Mouse (Mus musculus) CH12.LX (cell line): ENCODE measurements at regions not wholly inside any gene's neighbourhood (a gene's known extent, or its start where the extent isn't known, plus 50 kb on each side); places are given as distances from the start of the nearest gene placed in this dataset.

ENCODE experiments used
- DNase-seq: peaks from one replicate; pipeline ENCODE4 v3.0.0-alpha.2; 2013; ENCODE audit errors: extremely low read depth
- H3K27ac ChIP-seq: 2 replicates; pipeline ENCODE4 v1.5.1; 2012; ENCODE audit warnings: low read depth, mild to moderate bottlenecking, control low read depth, moderate library complexity; ENCODE audit not compliant: insufficient read depth
- H3K27me3 ChIP-seq: replicated peaks from 2 replicates; pipeline ENCODE3; 2012; ENCODE audit warnings: inconsistent platforms
- H3K36me3 ChIP-seq, 2 experiments: replicated peaks in 1 of 2; 2 replicates each; pipeline versions ENCODE3 to v1.6.1; 2012; ENCODE audit warnings: inconsistent platforms in 1 of 2, low read length in 1 of 2, mild to moderate bottlenecking in 1 of 2, mixed read lengths in 1 of 2, moderate library complexity in 1 of 2; ENCODE audit not compliant: control insufficient read depth in 1 of 2, insufficient read depth in 1 of 2
- H3K4me1 ChIP-seq, 2 experiments: 2 replicates each; pipeline ENCODE4 v1.6.1; 2012; ENCODE audit warnings: inconsistent platforms in 1 of 2, moderate library complexity in 1 of 2; ENCODE audit not compliant: insufficient read depth in 2 of 2, control insufficient read depth in 1 of 2
- H3K4me2 ChIP-seq: 2 replicates; pipeline ENCODE4 v1.6.1; 2012; ENCODE audit warnings: low read depth, mild to moderate bottlenecking, control low read depth; ENCODE audit not compliant: poor library complexity, insufficient read depth, severe bottlenecking
- H3K4me3 ChIP-seq, 3 experiments: fragments of 150-350 bp in 1 of 3; sonication (generic) in 1 of 3; replicated peaks in 1 of 3; 2 replicates each; pipeline versions ENCODE3 to v1.5.1; 2011 to 2012; ENCODE audit warnings: low read depth in 2 of 3, low read length in 2 of 3, mild to moderate bottlenecking in 2 of 3, moderate library complexity in 2 of 3, control low read depth in 1 of 3, improper control_type of control experiment in 1 of 3, inconsistent platforms in 1 of 3, mixed read lengths in 1 of 3; ENCODE audit not compliant: poor library complexity in 1 of 3
- H3K79me2 ChIP-seq: replicated peaks from 2 replicates; pipeline ENCODE4 v1.6.1; 2012; ENCODE audit warnings: mild to moderate bottlenecking, moderate library complexity; ENCODE audit not compliant: control insufficient read depth, poor library complexity, insufficient read depth, severe bottlenecking; ENCODE audit errors: extremely low read depth
- H3K9ac ChIP-seq: 2 replicates; pipeline ENCODE4 v1.6.1; 2012; ENCODE audit warnings: low read depth, mild to moderate bottlenecking, control low read depth, moderate library complexity; ENCODE audit not compliant: insufficient read depth
- H3K9me3 ChIP-seq: replicated peaks from 2 replicates; pipeline ENCODE3; 2012; ENCODE audit warnings: low read length, inconsistent platforms, mixed read lengths
- BHLHE40 ChIP-seq: IDR thresholded peaks from 2 replicates; pipeline ENCODE4 v1.6.1; 2011; ENCODE audit warnings: mild to moderate bottlenecking, low read depth, low read length, improper control_type of control experiment
- CHD1 ChIP-seq: IDR thresholded peaks from 2 replicates; pipeline ENCODE4 v1.6.1; 2012; ENCODE audit warnings: low read depth, low read length, improper control_type of control experiment, inconsistent platforms
- CHD2 ChIP-seq: IDR thresholded peaks from 2 replicates; pipeline ENCODE4 v1.6.1; 2011; ENCODE audit warnings: low read length, improper control_type of control experiment
- EP300 ChIP-seq: IDR thresholded peaks from 2 replicates; pipeline ENCODE4 v1.6.1; 2011; ENCODE audit warnings: low read length, improper control_type of control experiment
- ETS1 ChIP-seq: conservative IDR thresholded peaks from 2 replicates; pipeline ENCODE4 v1.6.1; 2012; ENCODE audit warnings: low read depth, mild to moderate bottlenecking, inconsistent platforms, low read length, improper control_type of control experiment, moderate library complexity
- GABPA ChIP-seq: IDR thresholded peaks from 2 replicates; pipeline ENCODE4 v1.6.1; 2012; ENCODE audit warnings: low read depth, low read length, improper control_type of control experiment, inconsistent platforms; ENCODE audit not compliant: insufficient replicate concordance
- JUND ChIP-seq: conservative IDR thresholded peaks from 2 replicates; pipeline ENCODE4 v1.6.1; 2011; ENCODE audit warnings: low read depth, low read length, improper control_type of control experiment
- MAZ ChIP-seq: IDR thresholded peaks from 2 replicates; pipeline ENCODE4 v1.6.1; 2012; ENCODE audit warnings: low read depth, mild to moderate bottlenecking, inconsistent platforms, low read length, improper control_type of control experiment, moderate library complexity
- MYC ChIP-seq: IDR thresholded peaks from 2 replicates; pipeline ENCODE4 v1.6.1; 2011; ENCODE audit warnings: low read depth, mild to moderate bottlenecking, improper control_type of control experiment, low read length
- PAX5 ChIP-seq: IDR thresholded peaks from 2 replicates; pipeline ENCODE4 v1.6.1; 2012; ENCODE audit warnings: low read length, inconsistent platforms, mixed read lengths
- POLR2A ChIP-seq: IDR thresholded peaks from 2 replicates; pipeline ENCODE4 v1.6.1; 2011; ENCODE audit warnings: low read depth, mild to moderate bottlenecking, improper control_type of control experiment, low read length
- POLR2AphosphoS2 ChIP-seq: IDR thresholded peaks from 2 replicates; pipeline ENCODE4 v1.6.1; 2011; ENCODE audit warnings: low read depth, low read length, improper control_type of control experiment
- SIN3A ChIP-seq: IDR thresholded peaks from 2 replicates; pipeline ENCODE4 v1.6.1; 2012; ENCODE audit warnings: low read length, improper control_type of control experiment, inconsistent platforms
- SMC3 ChIP-seq: IDR thresholded peaks from 2 replicates; pipeline ENCODE4 v1.6.1; 2011; ENCODE audit warnings: low read depth, low read length, improper control_type of control experiment
- UBTF ChIP-seq: IDR thresholded peaks from 2 replicates; pipeline ENCODE4 v1.6.1; 2012; ENCODE audit warnings: low read depth, mild to moderate bottlenecking, inconsistent platforms, low read length, improper control_type of control experiment, moderate library complexity
- USF1 ChIP-seq: IDR thresholded peaks from 2 replicates; pipeline ENCODE4 v1.6.1; 2014; ENCODE audit warnings: low read depth, mild to moderate bottlenecking, inconsistent platforms, low read length, improper control_type of control experiment
- dilution Hi-C: fragments of 300-500 bp; cut with MboI; formaldehyde crosslinking; loops from 2 replicates; pipeline ENCODE4 v1.14.3; 2020; ENCODE audit warnings: low sequenced_read_pairs; ENCODE audit not compliant: extremely low pct_unique_long_range_greater_than_20kb, extremely low pct_ligation_motif_present
- in situ Hi-C: fragments of 300-500 bp; cut with MboI; formaldehyde crosslinking; loops from 3 replicates; pipeline ENCODE4 v1.14.3; 2019; ENCODE audit warnings: low sequenced_read_pairs, low pct_ligation_motif_present, low pct_unique_long_range_greater_than_20kb, mixed read lengths

GRCm38 (mm10) chr8:11098228-11098778, 90.0 kb upstream of the Irs2 start:
- Histone ChIP-seq H3K4me3 (no peak overlapping the region), H3K79me2 (no peaks in the 10 kb centered on the region), H3K27ac (no peak overlapping the region), H3K36me3 (no peaks in the 10 kb centered on the region), H3K4me1 (peaks cover 3 to 22% of the 10 kb centered on the region in 2 experiments; a peak in 3 of 4 replicates), H3K4me2 (0 out of 2 replicates have a peak overlapping the region, but pooled peaks have one; percentile 32), H3K9me3 (no peaks in the 10 kb centered on the region), H3K27me3 (no peaks in the 10 kb centered on the region), H3K9ac (no peak overlapping the region)
- DNase-seq, result peak; percentile 41
- dilution Hi-C loops, result no loop called here
- in situ Hi-C loops, result no loop called here
- no peak for TF ChIP-seq SIN3A
- peak; percentile 86 for TF ChIP-seq BHLHE40

- no peak for DNase-seq
- Histone ChIP-seq H3K79me2 (no peaks in the 10 kb centered on the region), H3K4me3 (no peak overlapping the region), H3K9ac (no peak overlapping the region), H3K4me2 (no peak overlapping the region), H3K9me3 (no peaks in the 10 kb centered on the region), H3K4me1 (peaks cover 3 to 21% of the 10 kb centered on the region in 2 experiments; a peak in 3 of 4 replicates), H3K27me3 (no peaks in the 10 kb centered on the region), H3K36me3 (no peaks in the 10 kb centered on the region), H3K27ac (no peak overlapping the region)
- in situ Hi-C loops, result no loop called here
- dilution Hi-C loops, result no loop called here
- TF ChIP-seq MAZ, result no peak
- no peak for TF ChIP-seq EP300
- TF ChIP-seq JUND, result no peak
- no peak for TF ChIP-seq POLR2A
- TF ChIP-seq SIN3A, result no peak
Measured at GRCm38 (mm10) chr8:11097813-11098212, 89.6 kb upstream of the Irs2 start.

- peaks cover 3 to 21% of the 10 kb centered on the region in 2 experiments; a peak in 3 of 4 replicates for H3K4me1 ChIP-seq
- H3K4me3 ChIP-seq, result no peak overlapping the region
- no peaks in the 10 kb centered on the region for H3K36me3 ChIP-seq
- no peaks in the 10 kb centered on the region for H3K9me3 ChIP-seq
- dilution Hi-C loops (no loop called here), in situ Hi-C loops (no loop called here)
- DNase-seq, result no peak
- H3K9ac ChIP-seq, result no peak overlapping the region
- H3K27me3 ChIP-seq, result no peaks in the 10 kb centered on the region
- no peak overlapping the region for H3K4me2 ChIP-seq
- H3K27ac ChIP-seq, result no peak overlapping the region
- TF ChIP-seq GABPA (no peak), UBTF (no peak), CHD2 (no peak), ETS1 (no peak), POLR2AphosphoS2 (no peak), CHD1 (no peak), PAX5 (no peak), SMC3 (no peak), USF1 (no peak), SIN3A (no peak), MYC (no peak)
- no peaks in the 10 kb centered on the region for H3K79me2 ChIP-seq
Measured at GRCm38 (mm10) chr8:11094516-11094915, 86.3 kb upstream of the Irs2 start.
